Mouse (Mus musculus) ES-Bruce4 (cell line): Measurements from ENCODE around the gene Npffr2. TPM values are rescaled to one million over a fixed set of nuclear protein-coding genes. Genes with fewer than 3 reads are reported as not detected.

Source experiments
- H3K27ac ChIP-seq: 2 replicates; pipeline ENCODE4 v1.5.1; 2012; ENCODE audit warnings: low read length, inconsistent platforms; ENCODE audit not compliant: insufficient read depth
- H3K27me3 ChIP-seq: 2 replicates; pipeline ENCODE4 v1.6.1; 2012; ENCODE audit warnings: mild to moderate bottlenecking, low read length, inconsistent platforms; ENCODE audit not compliant: control insufficient read depth, poor library complexity, insufficient read depth, severe bottlenecking
- H3K36me3 ChIP-seq: 2 replicates; pipeline ENCODE4 v1.6.1; 2012; ENCODE audit warnings: inconsistent platforms, mild to moderate bottlenecking, low read length, moderate library complexity; ENCODE audit not compliant: control insufficient read depth, poor library complexity, insufficient read depth, severe bottlenecking
- H3K4me1 ChIP-seq: one replicate; pipeline ENCODE4 v1.8.1; 2011; ENCODE audit warnings: low read length; ENCODE audit not compliant: control insufficient read depth, insufficient read depth
- H3K4me3 ChIP-seq: 2 replicates; pipeline ENCODE4 v1.5.1; 2011; ENCODE audit warnings: low read depth, mild to moderate bottlenecking, low read length
- H3K9ac ChIP-seq: 2 replicates; pipeline ENCODE4 v1.6.1; 2012; ENCODE audit warnings: low read depth, mild to moderate bottlenecking, inconsistent platforms; ENCODE audit not compliant: poor library complexity, severe bottlenecking
- H3K9me3 ChIP-seq: replicated peaks from 2 replicates; pipeline ENCODE4 v1.6.1; 2012; ENCODE audit warnings: mild to moderate bottlenecking, low read length, inconsistent platforms; ENCODE audit not compliant: control insufficient read depth, poor library complexity, insufficient read depth, severe bottlenecking
- CTCF ChIP-seq: IDR thresholded peaks from one replicate; pipeline ENCODE4 v1.8.1; 2011; ENCODE audit warnings: low read depth, low read length
- EP300 ChIP-seq: IDR thresholded peaks from 2 replicates; pipeline ENCODE4 v1.6.1; 2011; ENCODE audit warnings: low read depth, low read length; ENCODE audit not compliant: insufficient read depth
- POLR2A ChIP-seq: IDR thresholded peaks from one replicate; pipeline ENCODE4 v1.8.1; 2011; ENCODE audit warnings: low read length; ENCODE audit not compliant: insufficient read depth
- polyA plus RNA-seq: library from polyadenylated mRNA; stranded (reverse); fragments of >200 nt; gene quantifications from 2 replicates; pipeline ENCODE4 v1.2.4, GENCODE M21; 2011; ENCODE audit warnings: low read depth; ENCODE audit not compliant: missing spikeins, insufficient read depth, insufficient read length

Npffr2 gene
- not detected in 2 replicates for polyA plus RNA-seq

DNA sequence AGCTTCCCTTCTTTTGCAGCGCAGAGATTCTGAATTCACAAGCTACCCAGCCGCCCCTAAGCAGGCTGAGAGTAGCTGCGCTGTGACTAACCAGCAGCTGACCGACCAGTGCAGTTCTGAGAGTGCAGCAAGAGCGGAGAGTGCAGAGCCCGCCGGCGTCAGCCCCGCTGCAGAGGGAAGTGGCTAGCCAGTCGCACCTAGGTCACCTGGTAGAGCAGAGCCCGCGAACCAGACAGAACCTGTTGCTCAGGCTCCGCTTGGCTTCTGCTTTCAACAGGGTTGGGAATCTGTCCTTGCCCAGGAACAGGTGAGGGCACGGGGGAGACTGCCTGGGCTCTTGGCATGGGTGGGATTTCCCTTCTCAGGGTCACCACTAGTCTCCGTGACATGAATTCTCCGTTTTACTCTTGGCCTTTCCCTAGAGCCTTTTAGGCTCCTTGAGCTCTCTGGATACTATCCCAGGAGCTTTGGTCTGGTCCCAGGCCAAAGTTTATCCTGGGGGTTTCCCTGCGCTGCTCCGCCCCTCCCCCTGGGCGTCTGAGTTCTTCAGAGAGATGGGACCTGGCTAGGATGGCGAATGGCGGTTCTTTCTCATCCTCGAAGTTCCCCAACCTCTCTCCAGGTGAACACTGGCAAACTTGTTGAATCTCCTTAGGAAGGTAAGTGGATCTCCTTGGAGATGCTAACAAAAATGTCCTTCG, at the start of gene Npffr2:
Gene Npffr2 (plus strand): TSS at position 552 of the 701 bp plus-strand sequence.
- H3K27ac ChIP-seq = no peak within 1 kb of the TSS
- TF ChIP-seq EP300 = no peak
- no peak for TF ChIP-seq CTCF
- no peak for TF ChIP-seq POLR2A

DNA sequence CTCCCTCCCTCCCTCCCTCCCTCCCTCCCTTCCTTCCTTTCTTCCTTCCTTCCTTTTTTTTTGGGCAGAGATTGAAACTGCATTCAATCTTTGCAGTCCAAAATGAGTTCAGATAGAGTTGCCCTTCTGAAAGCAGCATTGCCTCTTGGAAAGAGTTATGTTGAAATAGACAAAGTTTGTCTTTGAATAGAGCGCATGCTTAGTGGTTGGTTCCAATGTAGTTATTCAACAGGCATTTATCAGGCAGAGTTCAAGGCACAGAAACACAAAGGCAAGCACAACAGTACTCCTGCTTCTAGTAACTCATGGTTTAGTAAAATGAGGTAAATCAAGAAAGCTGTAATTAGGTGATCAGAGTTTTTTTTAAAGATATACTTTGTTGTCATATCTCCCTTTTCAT, 34.7 kb upstream of the Npffr2 start:
- no peaks in the 10 kb centered on the region for H3K9me3 ChIP-seq
- no peaks in the 10 kb centered on the region for H3K36me3 ChIP-seq
- H3K9ac ChIP-seq = no peak overlapping the region
- no peak overlapping the region for H3K27ac ChIP-seq
- no peaks in the 10 kb centered on the region for H3K27me3 ChIP-seq
- H3K4me1 ChIP-seq = no peaks in the 10 kb centered on the region
- TF ChIP-seq EP300 = no peak
- TF ChIP-seq CTCF = no peak
- no peak for TF ChIP-seq POLR2A
- no peak overlapping the region for H3K4me3 ChIP-seq

More for the DNA sequence above, at the start of gene Npffr2:
- no peaks in the 10 kb centered on the region for H3K4me1 ChIP-seq
- no peaks in the 10 kb centered on the region for H3K36me3 ChIP-seq
- H3K4me3 ChIP-seq = peak within 1 kb of the TSS; percentile 52
- peak within 1 kb of the TSS; percentile 24; the same call in 1 of the 2 replicates for H3K9ac ChIP-seq
- H3K27me3 ChIP-seq = peaks cover 3% of the 10 kb centered on the region; the same call in 1 of the 2 replicates
- H3K9me3 ChIP-seq = no peaks in the 10 kb centered on the region

DNA sequence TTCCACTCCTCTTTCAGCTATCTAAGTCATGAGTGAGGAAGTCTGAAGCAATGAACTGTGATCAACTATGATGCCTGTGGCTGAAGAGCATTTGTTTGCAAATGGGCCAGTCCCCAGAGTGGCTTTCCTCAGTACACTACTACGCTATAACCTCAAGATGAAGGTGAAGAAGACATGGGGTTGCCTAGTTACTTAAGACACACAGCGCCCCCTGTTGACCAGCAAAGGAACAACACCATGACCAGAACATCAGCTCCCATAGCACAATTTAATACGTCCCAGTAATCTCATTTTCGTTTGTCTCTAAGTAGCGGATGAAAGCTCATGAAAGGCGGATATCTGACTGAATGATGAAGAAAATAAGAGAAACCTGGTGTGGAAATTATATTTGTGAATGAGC, 27.0 kb upstream of the Npffr2 start:
- no peaks in the 10 kb centered on the region for H3K4me1 ChIP-seq
- no peaks in the 10 kb centered on the region for H3K27me3 ChIP-seq
- no peak overlapping the region for H3K4me3 ChIP-seq
- no peak overlapping the region for H3K9ac ChIP-seq
- no peaks in the 10 kb centered on the region for H3K9me3 ChIP-seq
- TF ChIP-seq EP300 (no peak), CTCF (peak; percentile 28)
- no peaks in the 10 kb centered on the region for H3K36me3 ChIP-seq
- H3K27ac ChIP-seq = no peak overlapping the region

DNA sequence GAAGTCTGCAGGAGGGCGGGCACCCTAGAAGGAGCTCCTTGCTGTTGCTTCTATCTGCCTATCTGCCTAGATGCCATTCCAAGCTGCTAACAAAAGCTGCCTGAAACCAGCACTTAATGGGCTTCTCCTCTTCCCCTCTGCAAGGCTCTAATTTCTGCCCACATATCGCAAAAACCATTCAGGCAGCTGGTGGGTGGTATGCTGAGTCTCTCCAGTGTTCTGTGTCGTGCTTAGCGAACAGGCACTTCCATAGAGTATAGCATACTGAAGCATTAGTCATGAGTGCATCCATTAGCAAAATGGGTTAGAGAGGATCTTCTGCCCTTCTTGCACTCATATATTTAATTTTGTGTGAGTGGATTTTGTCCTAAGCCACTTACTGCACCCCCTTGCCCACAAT, 8.6 kb upstream of the Npffr2 start:
- Histone ChIP-seq H3K9ac (no peak overlapping the region), H3K4me3 (no peak overlapping the region), H3K27me3 (no peaks in the 10 kb centered on the region), H3K27ac (no peak overlapping the region), H3K9me3 (peaks cover 7% of the 10 kb centered on the region), H3K36me3 (no peaks in the 10 kb centered on the region), H3K4me1 (no peaks in the 10 kb centered on the region)
- TF ChIP-seq POLR2A (no peak), EP300 (no peak), CTCF (no peak)

DNA sequence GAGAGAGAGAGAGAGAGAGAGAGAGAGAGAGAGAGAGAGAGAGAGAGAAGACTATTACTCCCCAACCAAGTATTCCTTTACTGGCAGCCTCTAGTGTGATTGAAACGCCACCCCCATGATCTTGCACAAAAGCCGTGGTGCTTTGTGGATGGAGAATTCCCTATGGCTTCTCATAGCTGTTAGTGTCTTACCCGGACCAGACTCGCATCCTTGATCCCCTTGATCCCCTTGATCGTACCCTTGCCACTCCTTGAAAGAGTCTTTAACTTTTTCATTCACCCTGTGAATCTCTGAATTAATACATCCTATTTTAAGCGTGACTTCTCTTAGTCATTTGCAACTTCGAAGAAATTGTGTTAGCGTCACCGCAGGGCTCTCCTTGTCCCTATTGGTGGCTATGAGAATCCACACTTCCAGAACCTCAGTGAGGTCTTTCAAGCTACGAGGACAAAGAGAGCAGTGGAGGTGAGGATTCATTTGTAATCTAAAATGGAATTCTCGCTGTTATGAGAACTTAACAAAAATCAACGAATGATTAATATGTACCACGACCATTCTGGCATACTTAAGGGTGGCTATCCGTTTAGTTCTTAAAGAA, 949 bp upstream of the Npffr2 start:
- TF ChIP-seq EP300 = no peak
- TF ChIP-seq CTCF = no peak
- no peak for TF ChIP-seq POLR2A
- H3K9ac ChIP-seq = no peak overlapping the region
- H3K27me3 ChIP-seq = peaks cover 3% of the 10 kb centered on the region; the same call in 1 of the 2 replicates
- no peaks in the 10 kb centered on the region for H3K9me3 ChIP-seq
- H3K4me1 ChIP-seq = no peaks in the 10 kb centered on the region
- no peak overlapping the region for H3K4me3 ChIP-seq
- H3K27ac ChIP-seq = no peak overlapping the region
- no peaks in the 10 kb centered on the region for H3K36me3 ChIP-seq

DNA sequence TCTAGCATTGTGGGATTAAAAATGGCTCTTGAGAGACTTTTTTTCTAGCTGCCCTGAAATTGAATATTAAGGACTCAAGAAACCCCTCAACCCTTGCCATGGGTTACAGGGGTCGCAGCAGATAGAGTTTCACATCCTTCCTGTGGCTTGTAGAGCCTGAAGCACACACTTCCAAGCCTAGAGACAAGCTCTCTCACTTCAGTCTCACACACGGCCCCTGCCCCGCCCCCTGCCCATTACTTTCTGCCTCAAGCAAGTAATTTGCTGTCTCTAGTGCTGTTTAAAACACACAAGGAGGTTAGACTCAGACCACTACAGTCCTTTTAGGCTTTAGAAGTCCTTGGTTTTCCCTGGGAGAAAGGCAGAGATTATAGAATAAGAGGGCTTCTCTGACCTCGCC, 1.7 kb downstream of the Npffr2 start:
- Histone ChIP-seq H3K9me3 (no peaks in the 10 kb centered on the region), H3K27ac (no peak overlapping the region), H3K4me3 (no peak overlapping the region), H3K36me3 (no peaks in the 10 kb centered on the region), H3K27me3 (peaks cover 3% of the 10 kb centered on the region; the same call in 1 of the 2 replicates), H3K9ac (no peak overlapping the region), H3K4me1 (no peaks in the 10 kb centered on the region)
- TF ChIP-seq EP300 (no peak), POLR2A (no peak), CTCF (no peak)
